In genomic region chr15:78826213-78827204, GRCm38 (mm10) we compare ENCODE assay signal across 8 mouse cellular contexts. TPM values are rescaled to one million over a fixed set of nuclear protein-coding genes. Genes with fewer than 3 reads are reported as not detected.
DNase-seq lines count a peak whose midpoint lies in the region; ATAC-seq and TF ChIP-seq lines count a peak whose summit lies in the region.
"Had no signal": no experiment of that assay in that cellular context is flagged by ENCODE, and none has a peak within 500 bp of the region (broad histone marks: within the 10 kb centered on the region; RNA-seq: fewer than 3 reads in every experiment).

No protein-coding gene starts in this region.

- no peak overlapping the region for H3K4me3 ChIP-seq in forebrain, embryonic 12.5 days (replicated peaks)
- no peak overlapping the region for H3K4me3 ChIP-seq in layer of hippocampus, adult 2 months

- H3K9me3 ChIP-seq in forebrain, embryonic 12.5 days, result no peaks in the 10 kb centered on the region

- TF ChIP-seq CTCF in layer of hippocampus, adult 2 months (conservative IDR thresholded peaks at IDR 0.05), result peak; percentile 98

- H3K9ac ChIP-seq in forebrain, embryonic 12.5 days, result no peak overlapping the region

- peaks cover 9% of the 10 kb centered on the region for H3K4me1 ChIP-seq in forebrain, embryonic 12.5 days

- no peak overlapping the region for H3K27ac ChIP-seq in forebrain, embryonic 12.5 days
- H3K27ac ChIP-seq in layer of hippocampus, adult 2 months, result no peak overlapping the region
- H3K27ac ChIP-seq: macrophage had no signal

- peak; percentile 71 for ATAC-seq in forebrain, embryonic 12.5 days (ENCODE audit: low FRiP score)

- peak; percentile 91 for DNase-seq in MN1 (ENCODE audit: low spot score)
- peak; percentile 57 for DNase-seq in c-Kit-positive CD71-positive TER-119-negative erythroid progenitor cells, embryonic 14.5 days (ENCODE audit: low read depth)
- peak; percentile 55 for DNase-seq in heart, postnatal 25 days (ENCODE audit: low spot score)
- peak; percentile 58 to 61 for DNase-seq in layer of hippocampus, adult 2 months (ENCODE audit: low spot score in 2 of 2)
- peak; percentile 78 for DNase-seq in lung, postnatal 25 days (ENCODE audit: low spot score)
- peak; percentile 71 to 78 for DNase-seq in right cerebral cortex, adult 2 months (ENCODE audit: low spot score in 2 of 2)

- H3K36me3 ChIP-seq in forebrain, embryonic 12.5 days (replicated peaks), result no peaks in the 10 kb centered on the region

- intact Hi-C loops in heart, postnatal 25 days (cut with DNase I), result loop anchor here (1.0 kb wide), 3 partner anchors 22 to 43 kb away; no protein-coding TSS in a partner anchor

- peaks cover 45% of the 10 kb centered on the region for H3K27me3 ChIP-seq in forebrain, embryonic 12.5 days

- 24% methylated on average over 28 of the region's 28 CpGs for WGBS in forebrain, embryonic 12.5 days

- no peak overlapping the region for H3K4me2 ChIP-seq in forebrain, embryonic 12.5 days

RNA-seq across cellular contexts. Expression of gene Cdc42ep1, which starts 15.9 kb away (rescaled TPM):
- polyA plus RNA-seq in forebrain, embryonic 12.5 days (2016; fragmentation: Nextera tagmentation; extraction: Ambion mirVana), result 7.7 and 8.4 TPM in 2 replicates
- 10 to 100 TPM; 34.1 to 41.0 TPM for total RNA-seq in heart, postnatal 25 days (2021)
- 10 to 100 TPM; 12.2 to 13.7 TPM for total RNA-seq in layer of hippocampus, adult 2 months (2021)
- polyA plus RNA-seq: macrophage had no signal

RNA-seq across cellular contexts. Expression of gene Card10, which starts 23.7 kb away (rescaled TPM):
- 2.0 and 2.1 TPM in 2 replicates for polyA plus RNA-seq in forebrain, embryonic 12.5 days (2016; fragmentation: Nextera tagmentation; extraction: Ambion mirVana)
- total RNA-seq in heart, postnatal 25 days (2021), result 10 to 100 TPM; 14.8 to 18.3 TPM
- total RNA-seq in layer of hippocampus, adult 2 months (2021), result 1 to 10 TPM; 5.4 to 5.5 TPM
- polyA plus RNA-seq: macrophage had no signal

RNA-seq across cellular contexts. Expression of gene Lgals2, which starts 28.8 kb away (rescaled TPM):
- polyA plus RNA-seq in forebrain, embryonic 12.5 days (2016; fragmentation: Nextera tagmentation; extraction: Ambion mirVana), result not detected in 2 replicates
- total RNA-seq in heart, postnatal 25 days (2021), result under 1 TPM; 0.62 to 0.64 TPM
- total RNA-seq in layer of hippocampus, adult 2 months (2021), result not detected
- polyA plus RNA-seq: macrophage had no signal

RNA-seq across cellular contexts. Expression of gene Gga1, which starts 50.5 kb away (rescaled TPM):
- polyA plus RNA-seq in forebrain, embryonic 12.5 days (2016; fragmentation: Nextera tagmentation; extraction: Ambion mirVana), result 53.6 and 56.4 TPM in 2 replicates
- 10 to 100 TPM; 41.6 to 43.8 TPM for total RNA-seq in heart, postnatal 25 days (2021)
- total RNA-seq in layer of hippocampus, adult 2 months (2021), result 10 to 100 TPM; 64.0 to 64.7 TPM

RNA-seq across cellular contexts. Expression of gene Mfng, which starts 53.2 kb away (rescaled TPM):
- polyA plus RNA-seq in forebrain, embryonic 12.5 days (2016; fragmentation: Nextera tagmentation; extraction: Ambion mirVana), result 137 and 147 TPM in 2 replicates
- 10 to 100 TPM; 11.6 to 13.2 TPM for total RNA-seq in heart, postnatal 25 days (2021)
- total RNA-seq in layer of hippocampus, adult 2 months (2021), result 1 to 10 TPM; 4.4 to 4.7 TPM
